Mouse (Mus musculus): ENCODE results near the gene Sapcd1. TPM values are rescaled to one million over a fixed set of nuclear protein-coding genes. Genes with fewer than 3 reads are reported as not detected.
A peak's percentile ranks its signal among the peaks of the same experiment; 100 is the strongest.

The Sapcd1 gene
- polyA plus RNA-seq, 1 experiment from 2014 or later: 17.2 TPM

DNA sequence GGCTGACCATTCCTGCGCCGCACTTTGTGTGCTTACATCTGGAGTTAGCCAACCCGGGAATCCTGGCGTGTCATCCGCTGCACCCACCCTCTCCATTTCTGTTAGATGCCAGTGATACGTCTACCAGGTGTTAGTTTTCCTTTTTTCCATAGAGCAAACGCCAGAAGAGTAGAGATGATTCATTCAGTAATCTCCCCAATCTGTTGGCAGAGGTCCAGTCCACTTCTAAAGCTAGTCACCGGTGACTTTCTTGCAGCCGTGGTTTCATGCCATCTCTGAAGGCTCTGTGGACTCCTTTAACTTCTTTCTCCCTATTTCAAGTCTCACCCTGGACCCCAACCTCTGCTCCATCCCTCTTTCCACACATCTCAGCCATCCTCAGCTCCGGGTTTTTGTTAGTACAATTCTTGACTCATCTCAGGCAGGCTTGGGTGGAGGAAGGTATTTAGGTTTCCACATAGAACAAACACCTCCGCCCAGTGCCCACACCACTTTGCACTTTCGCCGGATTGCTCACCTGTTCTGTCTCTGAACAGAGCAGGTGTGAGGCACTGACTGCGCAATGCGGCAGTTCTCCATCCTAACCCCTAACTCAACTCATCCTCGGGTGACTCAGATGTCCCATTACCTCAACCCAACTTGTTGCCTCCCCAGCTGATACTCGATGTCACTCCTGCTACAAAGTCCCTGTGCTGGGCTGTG, 40.5 kb upstream of the Sapcd1 start:
- 64% methylated on average over 17 of the region's 17 CpGs for WGBS
- no peaks in the 10 kb centered on the region for H3K36me3 ChIP-seq (ENCODE audit: insufficient read depth)
- H3K9me3 ChIP-seq (ENCODE audit: low read depth, low read length): no peaks in the 10 kb centered on the region
- no peak overlapping the region for H3K9ac ChIP-seq
- ATAC-seq (ENCODE audit: insufficient read depth) (no peak), DNase-seq (no peak)
- no peak for TF ChIP-seq CTCF (IDR thresholded peaks at IDR 0.05; ENCODE audit: low read depth)
- H3K27me3 ChIP-seq (ENCODE audit: insufficient read depth, low read length): peaks cover 17% of the 10 kb centered on the region
- H3K4me3 ChIP-seq (ENCODE audit: low read depth, low read length): no peak overlapping the region
- no peaks in the 10 kb centered on the region for H3K4me1 ChIP-seq (ENCODE audit: insufficient read depth)
- H3K4me2 ChIP-seq: no peak overlapping the region
- H3K27ac ChIP-seq (ENCODE audit: low read depth): no peak overlapping the region

DNA sequence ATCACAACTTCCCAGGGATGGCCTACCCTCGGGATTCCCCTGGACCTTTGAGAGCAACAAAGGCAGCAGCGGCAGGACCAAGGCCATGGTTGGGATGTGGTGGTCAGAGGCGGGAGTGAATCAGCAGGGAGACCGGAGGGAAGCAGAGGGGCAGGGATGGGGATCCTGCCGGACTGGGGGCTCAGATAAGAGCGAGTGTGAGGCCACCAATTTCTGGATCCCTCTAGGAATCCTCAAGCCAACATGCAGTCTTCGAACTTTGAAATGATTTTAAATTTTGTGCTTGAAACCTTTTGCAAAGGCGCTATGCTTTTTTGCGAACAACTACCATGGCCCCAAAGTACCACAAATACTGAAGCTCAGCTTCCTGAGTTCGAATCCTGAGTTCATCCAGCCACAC, 38.3 kb upstream of the Sapcd1 start, which contains the start of gene Mpig6b:
Mpig6b (minus strand) TSS at position 101 of the 400 bp plus-strand sequence.
- peak within 1 kb of the TSS; percentile 88 for H3K27ac ChIP-seq (ENCODE audit: low read depth)
- ATAC-seq (ENCODE audit: insufficient read depth) (no peak), DNase-seq (no peak)
- no peaks in the 10 kb centered on the region; the same call in 1 of the 2 replicates for H3K4me1 ChIP-seq (ENCODE audit: insufficient read depth)
- 50% methylated on average over 10 of the region's 10 CpGs for WGBS
- H3K27me3 ChIP-seq (ENCODE audit: insufficient read depth, low read length): peaks cover 17% of the 10 kb centered on the region
- peaks cover 20% of the 10 kb centered on the region for H3K36me3 ChIP-seq (ENCODE audit: insufficient read depth)
- no peak for TF ChIP-seq CTCF (IDR thresholded peaks at IDR 0.05; ENCODE audit: low read depth)
- H3K4me2 ChIP-seq: peak within 1 kb of the TSS; percentile 62
- peak within 1 kb of the TSS; percentile 17 for H3K9ac ChIP-seq
- no peaks in the 10 kb centered on the region for H3K9me3 ChIP-seq (ENCODE audit: low read depth, low read length)
- peak within 1 kb of the TSS; percentile 28 for H3K4me3 ChIP-seq (ENCODE audit: low read depth, low read length)

DNA sequence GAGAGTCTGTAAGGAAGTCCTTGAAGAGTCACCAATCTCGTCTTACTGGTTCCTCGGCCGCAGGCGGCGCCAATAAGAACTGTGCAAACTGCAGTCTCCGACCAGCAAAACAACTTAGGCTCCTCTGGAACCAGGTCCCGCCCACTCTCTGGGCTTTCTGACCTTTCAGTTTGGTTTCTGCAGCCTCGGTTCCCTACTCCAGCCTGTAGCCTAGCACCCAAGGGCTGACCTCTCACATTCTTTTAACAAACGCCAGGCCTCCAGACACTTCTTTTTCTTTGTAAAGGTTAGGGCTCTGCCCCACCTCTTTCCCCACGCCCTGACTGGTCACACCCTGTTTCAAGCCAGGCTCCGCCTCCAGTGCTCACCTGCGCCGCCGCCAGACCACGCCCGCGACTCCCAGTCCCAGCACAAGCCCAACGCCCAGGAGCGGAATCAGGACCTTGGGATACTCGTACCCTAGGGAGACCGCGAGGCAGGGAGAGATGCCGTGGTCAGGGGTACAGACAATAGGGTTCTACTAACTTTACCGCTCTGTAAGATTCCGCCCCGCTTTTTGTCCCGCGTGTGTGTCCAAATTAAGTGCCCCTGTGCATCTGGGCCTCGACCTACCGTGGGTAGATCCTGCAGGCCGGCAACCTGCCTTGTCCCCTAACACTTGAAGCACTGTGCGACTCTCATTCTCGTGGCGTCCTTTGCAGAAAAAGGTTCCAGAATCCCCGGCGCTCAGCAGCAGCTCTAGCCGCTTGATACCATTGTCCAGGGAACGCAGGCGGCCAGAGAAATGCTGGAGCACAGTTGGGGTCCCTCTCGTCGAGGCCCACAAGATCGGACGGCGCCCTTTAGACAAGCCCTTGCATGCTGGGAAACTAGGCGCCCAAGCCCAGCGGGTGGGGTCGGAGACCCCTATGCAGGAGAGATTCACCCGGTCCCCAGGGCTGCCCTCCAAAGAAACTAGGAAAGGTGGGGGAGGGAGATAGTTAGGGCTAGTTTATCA, 37.4 kb upstream of the Sapcd1 start, which contains the start of gene Ly6g6c:
Ly6g6c (plus strand) TSS at position 438 of the 997 bp plus-strand sequence.
- peaks cover 17% of the 10 kb centered on the region for H3K27me3 ChIP-seq (ENCODE audit: insufficient read depth, low read length)
- H3K9me3 ChIP-seq (ENCODE audit: low read depth, low read length): no peaks in the 10 kb centered on the region
- peaks cover 8% of the 10 kb centered on the region for H3K4me1 ChIP-seq (ENCODE audit: insufficient read depth)
- ATAC-seq (ENCODE audit: insufficient read depth) (peak; percentile 70), DNase-seq (peak; percentile 86)
- no peak for TF ChIP-seq CTCF (IDR thresholded peaks at IDR 0.05; ENCODE audit: low read depth)
- peak within 1 kb of the TSS; percentile 17 for H3K9ac ChIP-seq
- WGBS: 1% methylated on average over 48 of the region's 48 CpGs
- H3K36me3 ChIP-seq (ENCODE audit: insufficient read depth): peaks cover 28% of the 10 kb centered on the region
- peak within 1 kb of the TSS; percentile 88 for H3K27ac ChIP-seq (ENCODE audit: low read depth)
- H3K4me2 ChIP-seq: peak within 1 kb of the TSS; percentile 62
- peak within 1 kb of the TSS; percentile 28 for H3K4me3 ChIP-seq (ENCODE audit: low read depth, low read length)

DNA sequence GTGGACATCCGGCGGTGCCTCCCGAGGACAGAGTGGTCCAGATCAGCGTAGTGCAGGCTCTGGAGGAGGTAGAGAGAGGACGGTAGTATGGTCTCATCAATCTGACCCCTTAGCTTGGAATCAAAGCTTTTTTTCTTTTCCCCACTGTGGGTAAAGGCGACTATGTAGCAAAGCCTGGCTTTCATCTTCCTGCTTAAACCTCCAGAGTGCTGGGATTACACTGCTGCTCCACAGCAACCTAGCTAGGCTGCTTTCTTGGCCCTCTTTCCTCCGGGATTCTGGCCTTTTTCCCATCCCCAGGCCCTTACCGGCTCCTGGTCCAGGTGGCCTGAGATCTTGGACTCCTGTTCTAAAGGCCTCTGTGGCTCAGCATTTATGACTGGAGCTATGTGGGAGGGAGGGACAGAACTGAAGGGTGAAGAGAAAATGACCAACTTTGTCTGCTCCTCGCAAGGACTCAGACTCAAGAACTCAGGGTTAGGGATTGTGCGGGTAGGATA, 36.6 kb upstream of the Sapcd1 start:
- H3K4me2 ChIP-seq: peak overlapping the region; percentile 62
- H3K4me3 ChIP-seq (ENCODE audit: low read depth, low read length): peak overlapping the region; percentile 28
- WGBS: 21% methylated on average over 10 of the region's 10 CpGs
- H3K27ac ChIP-seq (ENCODE audit: low read depth): peak overlapping the region; percentile 88
- peaks cover 32% of the 10 kb centered on the region for H3K36me3 ChIP-seq (ENCODE audit: insufficient read depth)
- DNase-seq: no peak
- ATAC-seq (ENCODE audit: insufficient read depth): no peak
- peak overlapping the region; percentile 17; the same call in 1 of the 2 replicates for H3K9ac ChIP-seq
- H3K27me3 ChIP-seq (ENCODE audit: insufficient read depth, low read length): peaks cover 17% of the 10 kb centered on the region
- peaks cover 10% of the 10 kb centered on the region for H3K4me1 ChIP-seq (ENCODE audit: insufficient read depth)
- no peaks in the 10 kb centered on the region for H3K9me3 ChIP-seq (ENCODE audit: low read depth, low read length)
- no peak for TF ChIP-seq CTCF (IDR thresholded peaks at IDR 0.05; ENCODE audit: low read depth)

DNA sequence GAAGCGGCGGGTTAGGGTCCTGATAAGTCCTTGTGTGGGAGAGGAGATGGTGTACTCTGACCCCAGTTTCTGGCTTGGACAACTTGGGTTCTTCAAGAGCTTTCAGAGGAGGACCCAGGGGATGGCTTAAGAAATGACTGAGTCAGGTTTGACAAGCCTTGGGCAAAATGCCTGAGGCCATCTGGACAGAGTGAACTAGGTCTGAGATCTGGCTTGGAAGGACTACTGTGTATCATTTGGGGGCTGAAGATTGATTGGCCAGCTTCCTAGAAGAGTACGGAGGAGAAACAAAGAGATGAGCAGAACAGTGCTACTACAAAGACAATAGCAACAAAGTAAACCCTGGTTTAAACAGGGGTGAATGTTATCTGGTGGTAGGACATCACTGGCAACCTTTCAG, 35.6 kb upstream of the Sapcd1 start:
- Histone ChIP-seq H3K27me3 (ENCODE audit: insufficient read depth, low read length) (peaks cover 17% of the 10 kb centered on the region), H3K4me1 (ENCODE audit: insufficient read depth) (peaks cover 10% of the 10 kb centered on the region)
- ATAC-seq (ENCODE audit: insufficient read depth): no peak

DNA sequence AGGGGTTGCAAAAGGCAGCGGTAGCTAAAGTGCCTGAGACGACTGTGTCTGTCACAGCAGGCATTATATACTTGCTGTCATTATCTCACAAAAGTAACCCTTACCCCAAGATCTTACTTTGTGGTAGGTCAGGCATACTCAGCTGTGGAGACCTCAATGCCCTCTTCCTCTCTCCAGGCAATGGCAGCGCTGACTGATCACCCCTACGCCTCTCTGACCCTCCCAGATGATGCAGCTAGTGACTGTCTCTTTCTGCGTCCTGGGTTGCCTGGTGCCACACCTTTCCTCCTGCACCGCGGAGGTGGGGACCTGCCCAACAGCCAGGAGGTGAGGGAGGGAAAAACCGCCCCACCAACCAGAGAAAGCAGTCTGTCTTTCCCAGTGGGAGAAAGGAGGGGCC, 33.5 kb upstream of the Sapcd1 start:
- Histone ChIP-seq H3K4me1 (ENCODE audit: insufficient read depth) (peaks cover 10% of the 10 kb centered on the region), H3K9me3 (ENCODE audit: low read depth, low read length) (no peaks in the 10 kb centered on the region), H3K9ac (no peak overlapping the region), H3K4me3 (ENCODE audit: low read depth, low read length) (0 out of 2 replicates have a peak overlapping the region, but pooled peaks have one; percentile 84), H3K27ac (ENCODE audit: low read depth) (no peak overlapping the region), H3K27me3 (ENCODE audit: insufficient read depth, low read length) (peaks cover 8% of the 10 kb centered on the region; the same call in 1 of the 2 replicates), H3K4me2 (no peak overlapping the region; the same call in 1 of the 2 replicates), H3K36me3 (ENCODE audit: insufficient read depth) (peaks cover 53% of the 10 kb centered on the region)
- ATAC-seq (ENCODE audit: insufficient read depth) (no peak), DNase-seq (no peak)
- no peak for TF ChIP-seq CTCF (IDR thresholded peaks at IDR 0.05; ENCODE audit: low read depth)
- whole genome bisulfite sequencing: 71% methylated on average over 8 of the region's 8 CpGs

More for the DNA sequence above, 35.6 kb upstream of the Sapcd1 start:
- no peak overlapping the region for H3K9ac ChIP-seq
- WGBS: 86% methylated on average over 3 of the region's 3 CpGs
- peaks cover 33% of the 10 kb centered on the region for H3K36me3 ChIP-seq (ENCODE audit: insufficient read depth)
- no peak for DNase-seq
- H3K9me3 ChIP-seq (ENCODE audit: low read depth, low read length): no peaks in the 10 kb centered on the region
- H3K27ac ChIP-seq (ENCODE audit: low read depth): no peak overlapping the region
- TF ChIP-seq CTCF (IDR thresholded peaks at IDR 0.05; ENCODE audit: low read depth): no peak
- H3K4me3 ChIP-seq (ENCODE audit: low read depth, low read length): no peak overlapping the region
- no peak overlapping the region for H3K4me2 ChIP-seq

All from lung, embryonic 14.5 days (tissue).